Mouse (Mus musculus) liver, adult (tissue): ENCODE results near the gene Nat9.
A peak's percentile ranks its signal among the peaks of the same experiment; 100 is the strongest.

Source experiments
- GATA4 ChIP-seq: IDR thresholded peaks from 2 replicates; pipeline ENCODE4 v1.6.1; 2014; ENCODE audit warnings: mild to moderate bottlenecking, low read length; ENCODE audit not compliant: insufficient replicate concordance

Nat9 gene

GRCm38 (mm10) chr11:115194693-115195092 is 7.0 kb upstream of the Nat9 start:
- TF ChIP-seq GATA4: peak; percentile 27; the same call in 1 of the 2 replicates

- TF ChIP-seq GATA4: peak; percentile 22; the same call in 1 of the 2 replicates
Measured at GRCm38 (mm10) chr11:115192180-115192579, 4.5 kb upstream of the Nat9 start.

- TF ChIP-seq GATA4: no peak
Measured at GRCm38 (mm10) chr11:115189304-115189703, 1.6 kb upstream of the Nat9 start.

- no peak for TF ChIP-seq GATA4
Measured at GRCm38 (mm10) chr11:115188539-115189231, 1.0 kb upstream of the Nat9 start.

GRCm38 (mm10) chr11:115187224-115187639 is 427 bp downstream of the Nat9 start, which contains the start of gene Tmem104:
Gene Tmem104, plus strand, starts transcription at chr11:115187487.
- no peak for TF ChIP-seq GATA4

GRCm38 (mm10) chr11:115184973-115185372 is 2.7 kb downstream of the Nat9 start:
- TF ChIP-seq GATA4: no peak

- no peak for TF ChIP-seq GATA4
Measured at GRCm38 (mm10) chr11:115181913-115182638, 5.6 kb downstream of the Nat9 start.

- no peak for TF ChIP-seq GATA4
Measured at GRCm38 (mm10) chr11:115179881-115180280, 7.8 kb downstream of the Nat9 start.

- TF ChIP-seq GATA4: no peak
Measured at GRCm38 (mm10) chr11:115179191-115179590, 8.5 kb downstream of the Nat9 start.

- TF ChIP-seq GATA4: no peak
Measured at GRCm38 (mm10) chr11:115178766-115179165, 8.9 kb downstream of the Nat9 start.

GRCm38 (mm10) chr11:115177559-115178195 is 10.0 kb downstream of the Nat9 start:
- no peak for TF ChIP-seq GATA4

- TF ChIP-seq GATA4: no peak
Measured at GRCm38 (mm10) chr11:115176399-115177190, 11.1 kb downstream of the Nat9 start.

GRCm38 (mm10) chr11:115173549-115174339 is 13.9 kb downstream of the Nat9 start:
- TF ChIP-seq GATA4: no peak

GRCm38 (mm10) chr11:115172825-115173287 is 14.8 kb downstream of the Nat9 start:
- no peak for TF ChIP-seq GATA4
